Mouse (Mus musculus): ENCODE measurements around the gene Tmem254b.
"Not testable (repeated sequence)": the region's sequence is repeated elsewhere in the genome, so short reads cannot be mapped to it uniquely, and the experiment has no call there.

The Tmem254b gene

GRCm38 (mm10) chr14:26206926-26207247 is at the start of gene Tmem254b:
Gene Tmem254b, minus strand, starts transcription at chr14:26207041.
- not testable (repeated sequence) for DNase-seq

DNA sequence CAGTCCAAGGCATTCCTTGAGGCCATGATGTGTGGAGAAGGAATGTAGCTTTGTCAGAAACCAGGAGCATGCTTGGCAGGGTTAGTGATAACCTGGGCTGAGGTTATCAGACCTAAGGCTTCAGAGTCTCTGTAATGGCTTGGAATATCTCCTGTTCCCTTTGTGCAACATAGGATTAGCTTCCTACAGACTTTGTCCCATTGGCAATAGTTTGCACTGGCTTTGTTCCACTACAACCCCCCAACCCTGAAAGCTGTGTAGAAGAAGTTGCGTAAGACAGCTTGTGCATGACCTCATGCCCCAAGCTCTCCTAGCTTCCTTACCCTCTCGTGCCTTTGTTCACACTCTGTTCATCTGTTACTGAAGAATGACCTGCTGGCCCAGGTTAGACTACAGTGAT is 30.3 kb upstream of the Tmem254b start:
- not testable (repeated sequence) for DNase-seq

DNA sequence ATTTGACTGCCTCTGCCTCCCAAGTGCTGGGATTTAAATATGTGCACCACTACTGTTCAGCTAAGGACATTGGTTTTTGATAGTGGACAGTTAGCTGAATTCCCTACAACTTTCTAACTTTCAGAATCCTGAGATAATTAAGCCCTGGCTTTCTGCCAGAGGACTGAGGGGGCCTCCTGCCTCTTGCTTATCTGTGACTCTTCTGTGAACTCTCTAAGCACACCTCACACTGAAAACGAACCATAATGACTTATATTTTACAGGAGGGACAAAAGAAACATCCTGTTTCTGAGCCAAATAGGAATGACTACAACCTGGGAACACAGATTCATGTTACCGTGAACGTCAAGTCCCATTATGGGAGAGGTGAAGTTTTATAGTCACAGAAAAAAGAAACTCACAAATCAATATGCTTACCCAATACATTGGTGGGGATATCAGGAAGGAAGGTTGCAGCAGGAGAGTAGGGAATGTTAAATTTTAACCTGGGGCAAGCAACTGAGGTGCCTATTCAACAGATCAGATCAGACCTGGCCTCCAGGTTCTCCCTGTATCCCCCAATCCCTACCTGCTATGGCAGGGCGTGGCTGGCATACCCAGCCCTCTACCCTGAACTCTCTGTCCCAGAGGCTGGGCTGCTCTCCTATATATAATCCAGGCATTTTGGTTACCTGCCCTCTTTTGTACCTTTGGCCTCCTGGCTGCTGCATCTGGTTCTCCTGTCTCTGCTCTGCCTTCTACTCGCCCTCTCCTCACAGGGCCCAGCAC is 9.6 kb upstream of the Tmem254b start:
- DNase-seq: not testable (repeated sequence)

DNA sequence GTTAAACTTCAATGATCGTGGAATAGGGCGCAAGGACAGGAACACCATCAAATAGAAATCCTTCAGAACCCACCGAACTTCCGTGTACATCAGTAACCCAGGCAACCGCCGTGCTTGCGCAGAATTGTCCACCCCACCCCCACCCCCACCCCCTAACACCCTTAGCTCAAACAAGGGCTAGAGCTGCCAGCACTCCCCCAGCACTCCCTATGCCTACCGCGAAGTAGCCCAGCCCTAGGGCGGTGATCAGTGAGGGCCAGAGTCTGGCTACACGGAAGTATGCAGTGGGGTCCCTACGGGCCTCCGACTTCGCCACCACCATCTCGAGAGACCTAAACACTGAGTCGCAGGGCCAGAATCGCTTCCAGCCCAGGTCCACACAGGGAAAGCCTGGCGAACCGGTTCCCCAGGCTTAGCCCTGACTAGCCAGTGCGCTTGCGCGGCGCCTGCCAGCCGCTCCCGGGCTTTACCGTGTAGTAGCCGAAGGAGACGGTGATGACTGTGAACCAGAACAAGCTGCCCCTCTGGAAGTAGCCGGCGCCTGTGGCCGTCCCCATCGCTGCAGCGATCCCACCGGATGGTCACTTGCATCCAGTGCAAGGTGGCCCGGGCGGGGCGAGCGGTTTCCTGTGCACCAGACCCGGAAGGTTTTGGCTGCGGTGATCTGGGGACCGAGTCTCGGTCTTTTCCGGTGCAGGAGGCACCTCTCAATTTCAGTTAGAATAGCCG is 480 bp downstream of the Tmem254b start:
- DNase-seq: not testable (repeated sequence)

- DNase-seq: not testable (repeated sequence)
Measured at GRCm38 (mm10) chr14:26197851-26198250, 9.0 kb downstream of the Tmem254b start.

DNA sequence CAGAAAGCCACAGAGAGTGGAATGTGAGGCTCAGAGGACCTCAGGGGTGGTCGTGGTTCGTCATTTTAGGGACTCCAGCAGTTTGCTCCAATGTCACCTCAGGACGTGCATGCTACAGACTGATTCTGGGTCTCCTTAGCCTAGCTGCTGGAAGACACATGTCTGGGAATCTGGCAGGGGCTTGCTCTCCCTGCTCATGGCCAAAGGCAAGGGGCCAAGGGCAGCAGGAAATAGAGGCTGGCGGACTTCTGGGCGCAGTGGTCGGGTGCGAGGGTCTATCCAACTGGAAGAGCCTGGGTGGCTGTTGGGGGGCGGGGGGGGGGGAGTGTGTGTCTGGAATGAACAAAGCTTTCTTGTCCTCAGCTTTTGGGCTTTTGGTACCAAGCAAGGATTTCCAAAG is 18.5 kb downstream of the Tmem254b start:
- not testable (repeated sequence) for DNase-seq

- DNase-seq: not testable (repeated sequence)
Measured at GRCm38 (mm10) chr14:26186638-26187037, 20.2 kb downstream of the Tmem254b start.

DNA sequence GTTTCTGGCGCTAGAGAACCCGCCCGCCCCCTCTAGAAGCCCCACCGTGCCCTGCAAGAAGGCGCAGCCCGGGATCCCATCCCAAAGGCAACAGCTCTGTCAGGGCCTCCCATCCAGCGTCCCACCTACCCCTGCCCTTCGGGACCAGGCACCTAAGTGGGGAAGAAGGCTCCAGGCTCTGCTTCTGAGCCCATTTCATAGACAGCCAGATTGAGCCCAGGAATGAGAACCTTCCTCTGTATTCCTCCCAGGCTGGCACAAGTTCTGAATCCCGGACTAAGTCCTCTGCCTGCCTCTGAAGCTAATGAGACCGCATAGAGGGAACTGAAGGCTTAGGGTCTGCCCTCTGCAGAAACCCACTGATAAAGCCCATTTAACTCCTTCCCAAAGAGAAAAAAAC is 24.5 kb downstream of the Tmem254b start, which contains the start of gene Plac9b:
Plac9b (minus strand) TSS at position 101 of the 400 bp plus-strand sequence.
- DNase-seq: not testable (repeated sequence)

GRCm38 (mm10) chr14:26181660-26182059 is 25.2 kb downstream of the Tmem254b start:
- not testable (repeated sequence) for DNase-seq

GRCm38 (mm10) chr14:26175028-26175427 is 31.8 kb downstream of the Tmem254b start:
- not testable (repeated sequence) for DNase-seq

DNA sequence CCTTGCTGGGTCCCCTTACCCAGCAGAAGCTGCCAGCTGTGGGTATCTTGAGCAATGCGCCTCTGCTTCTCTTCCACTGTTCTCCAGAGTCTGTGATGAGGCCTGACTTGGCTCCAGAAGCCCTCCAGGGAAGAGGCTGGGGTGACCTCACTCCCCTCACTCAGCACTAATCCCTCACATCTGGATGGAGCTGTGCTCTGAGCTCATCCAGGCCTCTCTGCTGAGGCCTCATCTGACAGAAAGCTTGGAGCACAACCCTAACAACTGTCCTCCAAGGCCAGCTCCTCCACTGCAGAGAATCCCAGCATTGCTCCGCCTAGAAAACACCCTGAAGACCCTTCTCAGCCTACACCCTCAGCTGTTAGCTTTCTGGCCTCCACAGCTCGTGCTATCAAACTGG is 32.9 kb downstream of the Tmem254b start:
- not testable (repeated sequence) for DNase-seq

GRCm38 (mm10) chr14:26165266-26165665 is 41.6 kb downstream of the Tmem254b start:
- DNase-seq: not testable (repeated sequence)

GRCm38 (mm10) chr14:26162423-26162822 is 44.4 kb downstream of the Tmem254b start:
- not testable (repeated sequence) for DNase-seq

DNA sequence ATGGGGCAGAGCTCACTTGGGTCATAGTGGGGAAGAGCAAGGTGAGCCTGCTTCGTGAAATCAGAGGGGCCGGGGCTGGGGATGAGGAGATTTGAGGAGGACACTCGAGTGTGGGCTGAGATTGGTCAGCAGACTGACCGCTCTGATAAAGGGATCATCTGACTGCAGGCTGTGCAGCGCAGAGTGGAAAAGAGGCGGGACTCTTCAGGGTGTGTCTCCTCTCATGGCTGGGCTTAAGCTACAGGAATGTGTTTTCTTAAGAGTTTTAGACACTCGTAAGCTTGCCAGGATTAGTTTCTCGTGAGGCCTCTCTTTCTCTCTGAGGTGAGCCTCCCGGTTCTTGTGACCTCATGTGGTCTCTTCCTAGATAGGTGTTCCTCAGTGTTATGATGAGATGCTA is 45.7 kb downstream of the Tmem254b start:
- DNase-seq: not testable (repeated sequence)

GRCm38 (mm10) chr14:26156032-26156431 is 50.8 kb downstream of the Tmem254b start:
- DNase-seq: not testable (repeated sequence)
